Mouse (Mus musculus) heart, embryonic 12.5 days (tissue): Measurements from ENCODE around the gene Gpr19. TPM values are rescaled to one million over a fixed set of nuclear protein-coding genes. Genes with fewer than 3 reads are reported as not detected.

Experiments
- ATAC-seq: fragments of 200-750 bp; cut with Nextera tagmentation; 2 replicates; pipeline ENCODE4 v1.8.0; 2017; ENCODE audit warnings: moderate TSS enrichment, moderate library complexity; ENCODE audit not compliant: insufficient number of reproducible peaks, low FRiP score
- H3K27ac ChIP-seq: fragments of 300-500 bp; sonication (generic); 2 replicates; pipeline ENCODE4 v1.5.1; 2016; ENCODE audit warnings: mild to moderate bottlenecking, moderate library complexity; ENCODE audit not compliant: poor library complexity, severe bottlenecking
- H3K27me3 ChIP-seq: fragments of 300-500 bp; sonication (generic); replicated peaks from 2 replicates; pipeline ENCODE4 v1.6.1; 2016; ENCODE audit warnings: mild to moderate bottlenecking, moderate library complexity
- H3K36me3 ChIP-seq: fragments of 300-500 bp; sonication (generic); 2 replicates; pipeline ENCODE4 v1.6.1; 2016; ENCODE audit warnings: mild to moderate bottlenecking, moderate library complexity
- H3K4me1 ChIP-seq: fragments of 300-500 bp; sonication (generic); replicated peaks from 2 replicates; pipeline ENCODE4 v1.6.1; 2016; ENCODE audit warnings: mild to moderate bottlenecking
- H3K4me2 ChIP-seq: fragments of 300-500 bp; sonication (generic); 2 replicates; pipeline ENCODE4 v1.6.1; 2016; ENCODE audit warnings: mild to moderate bottlenecking, moderate library complexity
- H3K4me3 ChIP-seq: fragments of 300-500 bp; sonication (generic); 2 replicates; pipeline ENCODE4 v1.5.1; 2016; ENCODE audit warnings: mild to moderate bottlenecking
- H3K9ac ChIP-seq: fragments of 300-500 bp; sonication (generic); 2 replicates; pipeline ENCODE4 v1.6.1; 2016; ENCODE audit warnings: mild to moderate bottlenecking, moderate library complexity
- H3K9me3 ChIP-seq: fragments of 300-500 bp; sonication (generic); replicated peaks from 2 replicates; pipeline ENCODE4 v1.6.1; 2016; ENCODE audit warnings: mild to moderate bottlenecking, moderate library complexity
- WGBS: fragments of 180-500 bp; shearing (Covaris S2); methylation state at CpG from one replicate; pipeline ENCODE4 v1.1.7; 2016; 5-methylcytosine and 5-hydroxymethylcytosine counted together
- polyA plus RNA-seq: library from polyadenylated mRNA; unstranded; fragments of >200 nt; fragmentation: Nextera tagmentation; extraction: Ambion mirVana; gene quantifications from 2 replicates; pipeline ENCODE4 v1.2.1, GENCODE M21; 2016

The Gpr19 gene
- polyA plus RNA-seq, 1 experiment from 2014 or later, result 9.0 TPM

DNA sequence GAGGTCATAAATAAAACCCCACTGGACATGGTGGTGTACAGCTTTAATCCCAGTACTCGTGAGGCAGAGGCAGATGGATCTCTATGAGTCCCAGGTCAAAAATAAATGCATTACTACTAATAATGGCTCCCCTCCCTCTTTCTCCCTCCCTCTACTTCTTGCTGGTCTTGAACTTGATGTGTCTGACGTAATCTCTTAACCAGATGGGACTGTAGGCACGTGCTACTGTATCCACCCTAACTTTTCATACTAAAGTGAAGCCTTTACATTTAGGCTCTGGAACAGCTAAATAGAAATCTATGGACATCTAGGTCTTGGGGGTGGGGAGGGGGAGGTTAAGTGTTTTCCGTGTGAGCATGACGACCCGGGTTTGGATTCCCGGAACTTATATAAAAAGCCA is 32.0 kb upstream of the Gpr19 start:
- H3K4me1 ChIP-seq, result peaks cover 29% of the 10 kb centered on the region
- peak overlapping the region; percentile 63 for H3K4me2 ChIP-seq
- no peak overlapping the region for H3K27ac ChIP-seq
- H3K4me3 ChIP-seq, result peak overlapping the region; percentile 44
- peak overlapping the region; percentile 64; the same call in 1 of the 2 replicates for H3K9ac ChIP-seq
- WGBS, result 84% methylated on average over 7 of the region's 7 CpGs
- no peak for ATAC-seq
- H3K9me3 ChIP-seq, result no peaks in the 10 kb centered on the region
- H3K27me3 ChIP-seq, result no peaks in the 10 kb centered on the region
- no peaks in the 10 kb centered on the region for H3K36me3 ChIP-seq

DNA sequence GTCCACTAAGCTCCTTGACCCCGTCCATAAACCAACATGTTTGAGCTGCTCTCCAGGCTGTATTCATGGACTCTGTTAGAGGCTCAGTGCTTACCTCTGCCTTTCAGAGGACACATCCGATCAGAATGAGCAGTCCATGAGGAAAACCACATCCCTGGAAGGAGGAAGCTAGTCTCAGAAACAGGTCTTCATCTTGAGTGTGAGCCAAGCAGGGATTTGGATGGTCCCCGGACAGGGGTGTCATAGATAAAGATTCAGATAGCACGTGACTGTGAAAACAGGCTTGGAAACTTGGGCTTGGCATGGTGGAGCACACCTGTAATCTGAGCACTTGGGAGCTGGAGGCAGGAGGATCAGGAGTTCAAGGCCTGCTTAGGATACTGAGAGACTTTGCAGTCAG is 31.5 kb upstream of the Gpr19 start:
- H3K9me3 ChIP-seq, result no peaks in the 10 kb centered on the region
- peak overlapping the region; percentile 68; the same call in 1 of the 2 replicates for H3K27ac ChIP-seq
- 35% methylated on average over 4 of the region's 4 CpGs for WGBS
- ATAC-seq, result no peak
- H3K36me3 ChIP-seq, result no peaks in the 10 kb centered on the region
- no peaks in the 10 kb centered on the region for H3K27me3 ChIP-seq
- peaks cover 32% of the 10 kb centered on the region for H3K4me1 ChIP-seq
- H3K4me3 ChIP-seq, result peak overlapping the region; percentile 44
- peak overlapping the region; percentile 63 for H3K4me2 ChIP-seq
- H3K9ac ChIP-seq, result peak overlapping the region; percentile 64; the same call in 1 of the 2 replicates

DNA sequence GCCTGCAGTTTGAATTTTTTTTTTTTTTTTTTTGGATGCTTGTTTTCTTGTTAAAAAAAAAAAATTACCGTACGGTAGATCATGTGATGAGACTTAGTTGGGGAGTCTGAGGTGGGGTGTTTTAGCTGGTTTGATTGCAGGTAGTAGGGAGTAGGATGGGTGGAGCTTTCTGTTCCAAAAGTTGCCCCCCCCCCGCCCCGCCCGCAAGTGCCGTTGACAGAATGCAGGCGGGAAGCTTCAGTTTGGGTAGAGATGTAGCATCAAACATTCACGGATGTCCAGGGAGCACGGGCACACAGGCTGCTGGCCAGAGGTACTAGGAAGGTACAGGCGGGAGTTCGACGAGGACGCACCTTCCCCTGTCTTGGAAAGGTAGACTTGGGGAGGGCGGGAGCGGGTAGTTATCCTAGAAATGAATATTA is 30.5 kb upstream of the Gpr19 start:
- Histone ChIP-seq H3K27ac (peak overlapping the region; percentile 98), H3K4me1 (peaks cover 32% of the 10 kb centered on the region), H3K27me3 (no peaks in the 10 kb centered on the region), H3K9ac (peak overlapping the region; percentile 74), H3K4me2 (peak overlapping the region; percentile 91), H3K9me3 (no peaks in the 10 kb centered on the region), H3K36me3 (peaks cover under 1% of the 10 kb centered on the region; the same call in 1 of the 2 replicates), H3K4me3 (peak overlapping the region; percentile 72)
- WGBS, result 0% methylated on average over 15 of the region's 15 CpGs
- peak; percentile 51 for ATAC-seq

- Histone ChIP-seq H3K9ac (peak overlapping the region; percentile 92), H3K27me3 (no peaks in the 10 kb centered on the region), H3K4me3 (peak overlapping the region; percentile 72), H3K9me3 (no peaks in the 10 kb centered on the region), H3K4me1 (peaks cover 33% of the 10 kb centered on the region), H3K36me3 (peaks cover 5% of the 10 kb centered on the region; the same call in 1 of the 2 replicates), H3K4me2 (peak overlapping the region; percentile 91), H3K27ac (peak overlapping the region; percentile 98)
- peak; percentile 88 for ATAC-seq
- under 1% methylated on average over 61 of the region's 63 CpGs for WGBS
Measured at GRCm38 (mm10) chr6:134928096-134928888, 29.9 kb upstream of the Gpr19 start.

- Histone ChIP-seq H3K27ac (peak overlapping the region; percentile 98), H3K9me3 (no peaks in the 10 kb centered on the region), H3K9ac (peak overlapping the region; percentile 92), H3K27me3 (no peaks in the 10 kb centered on the region), H3K4me2 (peak overlapping the region; percentile 91), H3K4me3 (peak overlapping the region; percentile 72), H3K4me1 (peaks cover 34% of the 10 kb centered on the region), H3K36me3 (peaks cover 6% of the 10 kb centered on the region; the same call in 1 of the 2 replicates)
- WGBS, result 2% methylated on average over 13 of the region's 13 CpGs
- no peak for ATAC-seq
Measured at GRCm38 (mm10) chr6:134927595-134928095, 29.3 kb upstream of the Gpr19 start.

GRCm38 (mm10) chr6:134926803-134927594 is 28.6 kb upstream of the Gpr19 start:
- under 1% methylated on average over 60 of the region's 63 CpGs for WGBS
- H3K36me3 ChIP-seq, result peaks cover 8% of the 10 kb centered on the region; the same call in 1 of the 2 replicates
- no peaks in the 10 kb centered on the region for H3K9me3 ChIP-seq
- H3K4me2 ChIP-seq, result peak overlapping the region; percentile 91
- peak overlapping the region; percentile 92 for H3K9ac ChIP-seq
- H3K27me3 ChIP-seq, result no peaks in the 10 kb centered on the region
- ATAC-seq, result peak; percentile 49
- H3K27ac ChIP-seq, result peak overlapping the region; percentile 98
- peak overlapping the region; percentile 72 for H3K4me3 ChIP-seq
- peaks cover 37% of the 10 kb centered on the region for H3K4me1 ChIP-seq

GRCm38 (mm10) chr6:134926338-134926705 is 27.9 kb upstream of the Gpr19 start:
- Histone ChIP-seq H3K27me3 (no peaks in the 10 kb centered on the region), H3K27ac (peak overlapping the region; percentile 98; the same call in 1 of the 2 replicates), H3K36me3 (peaks cover 9% of the 10 kb centered on the region; the same call in 1 of the 2 replicates), H3K9me3 (no peaks in the 10 kb centered on the region), H3K4me3 (peak overlapping the region; percentile 72), H3K9ac (peak overlapping the region; percentile 92), H3K4me2 (peak overlapping the region; percentile 91), H3K4me1 (peaks cover 40% of the 10 kb centered on the region)
- WGBS, result 22% methylated on average over 3 of the region's 3 CpGs
- no peak for ATAC-seq

- H3K4me2 ChIP-seq, result peak overlapping the region; percentile 19; the same call in 1 of the 2 replicates
- ATAC-seq, result no peak
Measured at GRCm38 (mm10) chr6:134925673-134926337, 27.4 kb upstream of the Gpr19 start.

GRCm38 (mm10) chr6:134924262-134924661 is 25.9 kb upstream of the Gpr19 start:
- H3K9me3 ChIP-seq, result no peaks in the 10 kb centered on the region
- H3K27ac ChIP-seq, result no peak overlapping the region
- no peak for ATAC-seq
- 70% methylated on average over 3 of the region's 3 CpGs for WGBS
- H3K4me3 ChIP-seq, result no peak overlapping the region
- H3K4me2 ChIP-seq, result no peak overlapping the region
- no peak overlapping the region for H3K9ac ChIP-seq
- peaks cover 27% of the 10 kb centered on the region for H3K4me1 ChIP-seq
- no peaks in the 10 kb centered on the region for H3K27me3 ChIP-seq
- H3K36me3 ChIP-seq, result peaks cover 9% of the 10 kb centered on the region; the same call in 1 of the 2 replicates

More at GRCm38 (mm10) chr6:134925673-134926337, 27.4 kb upstream of the Gpr19 start:
- Histone ChIP-seq H3K4me3 (no peak overlapping the region), H3K36me3 (peaks cover 9% of the 10 kb centered on the region; the same call in 1 of the 2 replicates), H3K27me3 (no peaks in the 10 kb centered on the region), H3K9me3 (no peaks in the 10 kb centered on the region), H3K9ac (peak overlapping the region; percentile 30; the same call in 1 of the 2 replicates), H3K4me1 (peaks cover 37% of the 10 kb centered on the region), H3K27ac (no peak overlapping the region)
- 74% methylated on average over 4 of the region's 4 CpGs for WGBS

DNA sequence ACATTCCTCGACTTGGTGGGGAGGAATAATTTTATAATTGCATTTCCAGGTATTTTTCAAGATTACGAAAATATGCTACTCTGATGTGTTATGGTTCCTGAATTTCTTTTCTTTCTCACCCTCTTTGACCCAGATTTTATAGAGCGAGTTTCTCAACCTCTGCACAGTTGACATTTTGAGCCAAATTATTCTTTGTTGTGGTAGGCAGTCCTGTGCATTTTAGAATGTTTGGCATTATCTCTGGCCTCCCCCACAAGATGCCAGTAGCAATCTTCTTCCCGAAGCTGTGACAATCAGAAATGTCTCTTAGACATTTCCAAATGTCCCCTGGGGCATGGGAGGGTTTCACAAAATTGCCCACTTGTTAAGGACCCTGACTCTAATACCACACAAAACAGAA is 25.3 kb upstream of the Gpr19 start:
- H3K36me3 ChIP-seq, result peaks cover 9% of the 10 kb centered on the region; the same call in 1 of the 2 replicates
- 0 out of 2 replicates have a peak overlapping the region, but pooled peaks have one; percentile 60 for H3K9ac ChIP-seq
- H3K27me3 ChIP-seq, result no peaks in the 10 kb centered on the region
- H3K4me3 ChIP-seq, result 0 out of 2 replicates have a peak overlapping the region, but pooled peaks have one; percentile 15
- H3K9me3 ChIP-seq, result no peaks in the 10 kb centered on the region
- peaks cover 32% of the 10 kb centered on the region for H3K4me1 ChIP-seq
- 74% methylated on average over 4 of the region's 4 CpGs for WGBS
- H3K27ac ChIP-seq, result no peak overlapping the region
- no peak for ATAC-seq
- peak overlapping the region; percentile 45 for H3K4me2 ChIP-seq
